Mouse (Mus musculus) forebrain, embryonic 10.5 days (tissue): Measurements from ENCODE around the gene Lpp. TPM values are rescaled to one million over a fixed set of nuclear protein-coding genes. Genes with fewer than 3 reads are reported as not detected.

Experiments
- DNase-seq: peaks from one replicate; pipeline ENCODE4 v3.0.0-alpha.2; 2017; ENCODE audit warnings: low spot score; ENCODE audit errors: extremely low spot score
- H3K27ac ChIP-seq: fragments of 300-500 bp; sonication (generic); 2 replicates; pipeline ENCODE4 v1.5.1; 2016; ENCODE audit warnings: mild to moderate bottlenecking
- H3K27me3 ChIP-seq: fragments of 300-500 bp; sonication (generic); 2 replicates; pipeline ENCODE4 v1.6.1; 2016; ENCODE audit warnings: mild to moderate bottlenecking; ENCODE audit not compliant: poor library complexity, severe bottlenecking
- H3K36me3 ChIP-seq: fragments of 300-500 bp; sonication (generic); replicated peaks from 2 replicates; pipeline ENCODE4 v1.6.1; 2016; ENCODE audit warnings: mild to moderate bottlenecking, moderate library complexity
- H3K4me1 ChIP-seq: fragments of 300-500 bp; sonication (generic); 2 replicates; pipeline ENCODE4 v1.6.1; 2016
- H3K4me3 ChIP-seq: fragments of 300-500 bp; sonication (generic); 2 replicates; pipeline ENCODE4 v1.5.1; 2016; ENCODE audit warnings: mild to moderate bottlenecking, moderate library complexity
- H3K9me3 ChIP-seq: fragments of 300-500 bp; sonication (generic); 2 replicates; pipeline ENCODE4 v1.6.1; 2016; ENCODE audit warnings: mild to moderate bottlenecking, moderate library complexity
- WGBS: fragments of 180-500 bp; shearing (Covaris S2); methylation state at CpG from one replicate; pipeline ENCODE4 v1.1.7; 2016; 5-methylcytosine and 5-hydroxymethylcytosine counted together
- polyA plus RNA-seq: library from polyadenylated mRNA; unstranded; fragments of >200 nt; fragmentation: Nextera tagmentation; extraction: Ambion mirVana; gene quantifications from 2 replicates; pipeline ENCODE4 v1.2.1, GENCODE M21; 2016

The Lpp gene
- polyA plus RNA-seq, 1 experiment from 2014 or later: 27.3 TPM

GRCm38 (mm10) chr16:24482648-24483047 is 89.3 kb downstream of the Lpp start:
- Histone ChIP-seq H3K27me3 (no peaks in the 10 kb centered on the region), H3K4me3 (no peak overlapping the region), H3K27ac (no peak overlapping the region), H3K9me3 (no peaks in the 10 kb centered on the region), H3K36me3 (no peaks in the 10 kb centered on the region; the same call in 1 of the 2 replicates), H3K4me1 (peaks cover 5% of the 10 kb centered on the region)
- 90% methylated on average over 6 of the region's 6 CpGs for WGBS
- no peak for DNase-seq

- H3K36me3 ChIP-seq: no peaks in the 10 kb centered on the region; the same call in 1 of the 2 replicates
- H3K4me3 ChIP-seq: no peak overlapping the region
- DNase-seq: no peak
- H3K27me3 ChIP-seq: no peaks in the 10 kb centered on the region
- 95% methylated on average over 13 of the region's 13 CpGs for WGBS
- H3K27ac ChIP-seq: no peak overlapping the region
- H3K9me3 ChIP-seq: no peaks in the 10 kb centered on the region
- peaks cover 8% of the 10 kb centered on the region for H3K4me1 ChIP-seq
Observed at GRCm38 (mm10) chr16:24483527-24484101, 90.3 kb downstream of the Lpp start.

DNA sequence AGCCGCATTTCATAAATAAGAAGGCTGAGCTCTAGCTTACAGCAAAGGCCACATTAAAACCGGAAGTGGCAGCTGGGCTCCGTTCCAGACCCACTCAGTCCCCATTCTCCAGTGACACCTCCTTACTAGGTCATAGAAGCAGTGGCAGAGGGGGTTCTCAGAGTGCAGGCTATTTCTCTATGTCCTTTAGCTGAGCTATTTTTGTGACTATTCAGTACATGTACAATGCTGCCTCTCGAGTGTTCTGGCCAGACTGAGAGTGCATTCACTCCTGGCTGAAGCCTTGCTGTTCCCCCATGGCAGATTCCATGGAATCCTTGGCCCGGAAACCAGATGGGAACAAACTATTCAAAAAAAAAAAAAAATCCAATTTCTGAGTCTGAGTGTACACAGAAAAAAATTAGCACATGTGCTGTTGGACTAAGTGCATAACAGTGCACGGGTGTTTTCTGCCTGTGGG is 94.5 kb downstream of the Lpp start:
- no peaks in the 10 kb centered on the region for H3K27me3 ChIP-seq
- peaks cover 34% of the 10 kb centered on the region for H3K4me1 ChIP-seq
- no peak overlapping the region for H3K4me3 ChIP-seq
- 72% methylated on average over 6 of the region's 6 CpGs for WGBS
- H3K27ac ChIP-seq: no peak overlapping the region
- H3K9me3 ChIP-seq: no peaks in the 10 kb centered on the region
- no peaks in the 10 kb centered on the region; the same call in 1 of the 2 replicates for H3K36me3 ChIP-seq
- no peak for DNase-seq

DNA sequence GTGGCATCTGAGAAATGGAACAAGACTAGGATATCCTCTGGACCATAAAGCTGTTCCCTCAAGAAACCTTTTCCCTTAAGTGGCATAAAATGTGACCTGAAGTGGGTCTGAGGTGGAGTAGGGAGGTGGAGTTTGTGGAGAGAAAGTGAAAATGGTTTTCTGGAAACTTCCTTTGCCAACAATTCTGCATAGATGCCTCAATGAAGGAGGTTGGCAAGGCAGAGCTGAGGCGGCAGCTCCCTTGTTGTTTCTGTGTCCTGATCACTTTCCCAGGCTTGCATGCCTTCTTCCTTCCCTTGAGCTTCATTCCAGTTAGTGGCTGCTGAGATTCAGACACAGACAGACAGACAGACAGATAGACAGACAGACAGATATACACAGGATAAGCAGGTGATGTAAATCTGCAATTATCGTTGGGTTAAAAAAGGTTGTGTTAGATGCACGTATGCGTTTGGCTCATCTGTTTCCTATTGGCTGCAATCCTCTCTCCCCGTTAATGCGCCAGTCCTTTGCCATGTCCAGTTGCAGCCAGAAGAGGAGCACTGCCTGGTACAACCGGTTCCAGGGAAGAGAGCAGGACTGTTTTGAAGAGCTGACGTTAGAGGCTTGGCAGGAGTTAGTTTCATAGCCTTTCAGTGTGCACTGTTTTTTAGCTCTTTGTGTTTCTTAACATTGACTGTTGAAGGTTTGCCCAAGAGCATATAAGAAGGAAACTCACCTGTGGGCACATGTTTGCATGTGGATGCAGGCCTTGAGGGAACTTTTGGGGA is 96.4 kb downstream of the Lpp start:
- Histone ChIP-seq H3K9me3 (no peaks in the 10 kb centered on the region), H3K4me3 (no peak overlapping the region), H3K4me1 (peaks cover 40% of the 10 kb centered on the region), H3K27me3 (no peaks in the 10 kb centered on the region), H3K36me3 (no peaks in the 10 kb centered on the region), H3K27ac (no peak overlapping the region)
- WGBS: 87% methylated on average over 8 of the region's 8 CpGs
- no peak for DNase-seq

DNA sequence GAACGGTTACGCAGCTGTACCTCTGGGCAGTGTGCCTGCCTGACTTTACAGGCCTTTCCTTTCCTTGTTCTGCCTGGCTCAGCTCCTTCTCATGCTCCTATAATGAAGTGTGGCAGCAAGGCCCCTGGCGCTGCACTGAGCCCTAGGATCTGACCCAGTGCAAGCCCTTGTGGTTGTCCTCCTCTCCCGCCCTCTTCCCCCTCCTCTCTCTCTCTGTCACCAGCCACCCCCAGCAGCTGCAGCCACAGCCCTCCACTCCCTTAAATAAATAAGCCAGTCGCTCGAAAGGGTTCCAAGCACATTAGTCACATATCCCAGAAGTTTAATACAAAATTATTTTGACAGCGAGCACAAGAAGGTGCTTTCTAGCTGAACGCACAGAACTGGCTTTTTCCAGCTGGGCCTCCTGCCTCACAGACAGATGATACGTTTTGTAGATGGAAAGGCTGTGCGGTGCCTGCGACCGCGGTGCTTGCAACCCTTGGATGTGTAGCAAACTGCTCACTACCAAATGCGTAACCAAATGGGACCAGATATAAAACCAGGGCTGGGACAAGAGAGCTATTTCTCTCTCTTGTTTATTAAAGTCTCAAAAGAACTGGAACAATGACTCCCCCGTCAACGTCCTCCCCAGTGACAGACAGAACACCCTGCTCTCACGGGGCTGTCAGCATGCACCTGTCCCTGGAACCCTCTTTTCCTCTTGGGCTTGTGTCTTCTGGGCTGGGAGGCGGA is 97.6 kb downstream of the Lpp start:
- WGBS: 75% methylated on average over 18 of the region's 18 CpGs
- peaks cover 48% of the 10 kb centered on the region for H3K4me1 ChIP-seq
- no peak for DNase-seq
- no peaks in the 10 kb centered on the region for H3K27me3 ChIP-seq
- no peaks in the 10 kb centered on the region for H3K36me3 ChIP-seq
- H3K27ac ChIP-seq: no peak overlapping the region
- H3K4me3 ChIP-seq: no peak overlapping the region
- no peaks in the 10 kb centered on the region for H3K9me3 ChIP-seq

DNA sequence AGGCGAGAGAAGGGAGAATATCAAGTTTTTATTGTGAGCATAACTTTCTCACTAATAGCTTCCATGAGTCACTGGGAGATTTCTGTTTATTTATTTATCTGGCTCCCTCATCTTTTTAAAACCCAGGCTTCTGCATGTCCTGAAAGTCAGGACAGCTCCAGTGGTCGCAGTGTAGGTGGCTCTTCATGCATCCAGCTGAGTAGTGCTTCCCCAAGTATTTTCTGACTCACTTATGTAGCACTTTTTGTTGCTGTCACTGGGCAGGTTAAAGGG is 98.1 kb downstream of the Lpp start:
- Histone ChIP-seq H3K27ac (no peak overlapping the region), H3K9me3 (no peaks in the 10 kb centered on the region), H3K27me3 (no peaks in the 10 kb centered on the region), H3K4me1 (peaks cover 48% of the 10 kb centered on the region), H3K4me3 (no peak overlapping the region), H3K36me3 (no peaks in the 10 kb centered on the region)
- 78% methylated on average over 2 of the region's 2 CpGs for WGBS
- no peak for DNase-seq

- no peaks in the 10 kb centered on the region for H3K36me3 ChIP-seq
- peaks cover 48% of the 10 kb centered on the region for H3K4me1 ChIP-seq
- WGBS: 86% methylated on average over 4 of the region's 4 CpGs
- H3K9me3 ChIP-seq: no peaks in the 10 kb centered on the region
- 0 out of 2 replicates have a peak overlapping the region, but pooled peaks have one; percentile 48 for H3K27ac ChIP-seq
- DNase-seq: no peak
- no peak overlapping the region for H3K4me3 ChIP-seq
- H3K27me3 ChIP-seq: no peaks in the 10 kb centered on the region
Observed at GRCm38 (mm10) chr16:24492194-24492940, 99.1 kb downstream of the Lpp start.

- no peaks in the 10 kb centered on the region for H3K27me3 ChIP-seq
- H3K36me3 ChIP-seq: no peaks in the 10 kb centered on the region
- no peak for DNase-seq
- peaks cover 40% of the 10 kb centered on the region for H3K4me1 ChIP-seq
- H3K9me3 ChIP-seq: no peaks in the 10 kb centered on the region
- WGBS: 66% methylated on average over 6 of the region's 6 CpGs
- H3K4me3 ChIP-seq: no peak overlapping the region
- H3K27ac ChIP-seq: peak overlapping the region; percentile 25; the same call in 1 of the 2 replicates
Observed at GRCm38 (mm10) chr16:24494531-24494930, 101.2 kb downstream of the Lpp start.

- Histone ChIP-seq H3K9me3 (no peaks in the 10 kb centered on the region), H3K27ac (no peak overlapping the region), H3K36me3 (no peaks in the 10 kb centered on the region), H3K4me3 (no peak overlapping the region), H3K27me3 (no peaks in the 10 kb centered on the region), H3K4me1 (peaks cover 33% of the 10 kb centered on the region)
- no peak for DNase-seq
- WGBS: 89% methylated on average over 4 of the region's 4 CpGs
Observed at GRCm38 (mm10) chr16:24495461-24495860, 102.2 kb downstream of the Lpp start.

GRCm38 (mm10) chr16:24496635-24497034 is 103.3 kb downstream of the Lpp start:
- Histone ChIP-seq H3K4me1 (peaks cover 33% of the 10 kb centered on the region), H3K4me3 (no peak overlapping the region), H3K36me3 (no peaks in the 10 kb centered on the region), H3K27ac (no peak overlapping the region), H3K27me3 (no peaks in the 10 kb centered on the region), H3K9me3 (no peaks in the 10 kb centered on the region)
- WGBS: 96% methylated on average over 7 of the region's 7 CpGs
- no peak for DNase-seq

DNA sequence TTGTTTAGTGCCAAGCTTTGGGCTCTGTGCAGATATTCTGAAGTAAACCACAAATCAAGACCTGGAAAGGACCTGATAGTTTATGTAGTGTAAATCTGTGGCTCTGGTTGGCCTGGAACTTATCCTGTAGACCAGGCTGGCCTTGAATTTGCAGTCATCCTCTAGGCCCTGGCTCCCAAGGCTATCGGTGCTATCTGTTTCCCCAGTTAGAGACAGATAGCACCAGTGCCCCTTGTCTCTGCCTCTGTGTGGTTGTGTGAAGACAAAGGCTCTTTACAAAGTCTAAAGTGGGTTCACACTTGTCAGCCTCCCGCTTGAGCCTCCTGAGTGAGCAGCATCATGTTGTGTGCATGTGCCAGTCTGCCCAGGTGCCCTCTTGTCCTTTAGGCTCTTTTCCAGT is 104.1 kb downstream of the Lpp start:
- Histone ChIP-seq H3K27ac (no peak overlapping the region), H3K4me1 (peaks cover 33% of the 10 kb centered on the region), H3K36me3 (no peaks in the 10 kb centered on the region), H3K4me3 (no peak overlapping the region), H3K27me3 (no peaks in the 10 kb centered on the region), H3K9me3 (no peaks in the 10 kb centered on the region)
- 98% methylated on average over 2 of the region's 2 CpGs for WGBS
- DNase-seq: no peak

- DNase-seq: no peak
- Histone ChIP-seq H3K4me1 (peaks cover 28% of the 10 kb centered on the region), H3K27me3 (no peaks in the 10 kb centered on the region), H3K4me3 (no peak overlapping the region), H3K27ac (no peak overlapping the region), H3K36me3 (no peaks in the 10 kb centered on the region), H3K9me3 (no peaks in the 10 kb centered on the region)
- 92% methylated on average over 5 of the region's 5 CpGs for whole genome bisulfite sequencing
Observed at GRCm38 (mm10) chr16:24498103-24498659, 104.9 kb downstream of the Lpp start.
